Mouse (Mus musculus): ENCODE data around the gene Troap.

Troap gene

DNA sequence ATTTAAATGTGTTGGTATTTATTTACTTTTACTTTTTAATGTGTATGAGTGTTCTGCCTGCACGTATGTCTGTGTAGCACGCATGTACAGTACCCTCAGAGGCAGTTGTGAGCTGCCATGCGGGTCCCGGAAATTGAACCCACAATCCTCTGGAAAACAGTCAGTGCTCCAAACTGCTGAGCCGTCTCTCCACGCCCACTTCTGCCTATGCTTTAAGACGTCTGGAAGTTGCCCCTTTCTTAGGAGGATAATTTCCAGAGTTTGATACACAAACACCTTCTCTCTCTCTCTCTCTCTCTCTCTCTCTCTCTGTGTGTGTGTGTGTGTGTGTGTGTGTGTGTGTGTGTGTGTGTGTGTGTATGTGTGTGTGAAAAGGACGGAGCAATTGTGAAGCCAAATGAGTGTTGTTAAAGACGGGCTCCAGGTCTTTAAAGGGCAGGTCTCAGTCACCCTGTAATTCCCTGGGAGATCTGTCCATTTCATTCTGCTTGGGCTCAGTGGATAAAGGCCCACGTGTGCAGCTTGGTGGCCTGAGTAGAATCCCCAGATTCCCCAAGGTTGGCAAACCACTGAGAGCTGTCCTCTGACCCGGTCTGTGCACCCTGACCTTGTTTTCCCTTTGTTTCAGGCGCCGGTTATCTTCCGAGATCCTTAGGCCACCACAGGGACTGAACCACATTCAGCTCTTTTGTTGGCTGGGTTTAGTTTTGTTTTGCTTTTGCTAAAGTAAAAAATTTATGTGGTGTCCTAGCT is 40.1 kb downstream of the Troap start:
- no peak for DNase-seq (ENCODE audit: low spot score)

DNA sequence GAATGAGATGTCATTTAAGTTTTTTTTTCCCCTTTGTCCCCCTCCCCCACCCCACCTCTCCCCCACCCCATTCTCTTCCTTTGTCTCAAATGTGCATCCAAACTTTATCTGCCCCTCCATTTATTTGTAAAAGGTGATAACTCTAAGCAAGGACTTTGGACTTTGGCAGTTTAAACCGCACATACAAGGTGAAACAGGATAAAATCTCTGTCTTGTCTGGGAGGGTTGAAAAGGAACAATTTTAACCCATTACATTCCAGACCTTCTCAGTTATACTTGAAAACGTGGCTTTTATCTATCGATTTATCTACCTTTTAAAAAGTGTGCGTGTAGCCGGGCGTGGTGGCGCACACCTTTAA is 40.7 kb downstream of the Troap start:
- DNase-seq (ENCODE audit: low spot score), result no peak

DNA sequence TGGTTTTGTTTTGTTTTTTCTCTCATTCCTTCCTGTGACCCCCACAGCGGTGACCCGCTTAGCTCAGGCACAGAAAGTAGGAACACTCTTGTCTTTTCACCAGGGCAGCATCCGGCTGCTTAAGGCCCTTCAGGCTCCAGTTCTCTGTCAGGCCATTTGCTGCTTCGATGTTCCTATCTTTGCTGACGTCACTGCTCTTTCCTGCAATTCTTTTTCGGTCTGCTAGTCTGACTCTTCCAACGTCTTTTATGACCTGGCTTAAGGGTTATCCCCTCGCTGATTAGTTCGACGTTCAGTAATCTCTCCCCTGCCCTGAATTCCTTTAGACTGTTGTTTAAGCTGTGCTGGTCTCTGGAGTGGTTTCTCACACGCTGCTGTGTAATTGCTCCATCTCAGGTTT is 42.2 kb downstream of the Troap start:
- no peak for DNase-seq (ENCODE audit: low spot score)

DNA sequence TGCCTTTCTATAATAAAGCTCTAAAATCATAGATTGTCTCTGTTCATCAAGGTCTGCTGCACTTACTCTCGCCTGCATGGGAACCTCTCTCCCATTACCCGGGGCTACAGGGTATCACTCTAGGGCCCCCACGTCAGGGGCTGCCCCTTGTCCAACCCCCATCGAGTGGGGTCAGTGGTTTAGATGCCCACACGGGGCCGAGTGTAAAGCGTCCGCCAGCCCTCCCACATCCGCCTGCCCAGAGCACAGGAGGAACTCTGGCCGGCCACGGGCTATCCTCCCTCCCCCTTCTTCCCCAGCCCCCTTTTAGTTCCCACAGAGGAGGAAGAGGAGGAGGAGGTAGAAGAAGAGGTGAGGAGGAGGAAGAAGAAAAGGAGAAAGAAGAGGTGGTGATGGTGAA is 46.4 kb downstream of the Troap start:
- DNase-seq (ENCODE audit: low spot score), result no peak

DNA sequence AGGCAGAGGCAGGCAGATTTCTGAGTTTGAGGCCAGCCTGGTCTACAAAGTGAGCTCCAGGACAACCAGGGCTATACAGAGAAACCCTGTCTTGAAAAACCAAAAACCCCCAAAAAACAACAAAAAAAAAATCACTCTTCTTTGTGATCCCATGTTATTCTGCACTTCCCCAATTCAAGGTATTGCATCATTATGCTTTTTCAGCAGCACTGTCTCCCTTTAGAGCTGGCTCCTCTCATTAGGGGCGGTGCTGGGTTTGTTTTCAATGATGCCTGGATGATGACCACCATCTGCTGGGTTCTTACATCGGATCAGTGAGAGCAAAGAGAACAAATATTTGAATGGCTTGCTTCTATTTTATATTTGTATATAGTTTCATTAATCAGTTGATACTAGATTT is 48.3 kb downstream of the Troap start:
- no peak for DNase-seq (ENCODE audit: low spot score)

DNA sequence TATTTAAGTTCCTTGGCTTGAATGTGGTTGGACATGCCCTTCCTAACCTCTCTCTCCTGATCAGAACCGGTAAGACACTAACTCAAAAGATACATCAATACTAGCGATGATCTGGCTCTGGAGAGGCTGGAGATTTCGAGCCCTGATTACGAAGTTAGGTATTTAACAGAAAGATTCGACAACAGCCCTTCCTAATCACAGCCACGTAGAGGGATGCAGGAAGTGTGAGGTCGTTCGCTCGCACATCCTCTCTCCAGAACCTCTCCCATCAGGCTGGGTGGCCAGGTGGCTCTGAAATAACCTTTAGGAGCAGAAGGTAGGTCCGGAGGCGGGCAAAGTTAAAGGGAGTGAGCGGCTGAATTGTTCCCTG is 51.3 kb downstream of the Troap start, which contains the start of gene Spats2:
Gene Spats2 (plus strand): TSS at position 206 of the 370 bp plus-strand sequence.
- no peak for DNase-seq (ENCODE audit: low spot score)

DNA sequence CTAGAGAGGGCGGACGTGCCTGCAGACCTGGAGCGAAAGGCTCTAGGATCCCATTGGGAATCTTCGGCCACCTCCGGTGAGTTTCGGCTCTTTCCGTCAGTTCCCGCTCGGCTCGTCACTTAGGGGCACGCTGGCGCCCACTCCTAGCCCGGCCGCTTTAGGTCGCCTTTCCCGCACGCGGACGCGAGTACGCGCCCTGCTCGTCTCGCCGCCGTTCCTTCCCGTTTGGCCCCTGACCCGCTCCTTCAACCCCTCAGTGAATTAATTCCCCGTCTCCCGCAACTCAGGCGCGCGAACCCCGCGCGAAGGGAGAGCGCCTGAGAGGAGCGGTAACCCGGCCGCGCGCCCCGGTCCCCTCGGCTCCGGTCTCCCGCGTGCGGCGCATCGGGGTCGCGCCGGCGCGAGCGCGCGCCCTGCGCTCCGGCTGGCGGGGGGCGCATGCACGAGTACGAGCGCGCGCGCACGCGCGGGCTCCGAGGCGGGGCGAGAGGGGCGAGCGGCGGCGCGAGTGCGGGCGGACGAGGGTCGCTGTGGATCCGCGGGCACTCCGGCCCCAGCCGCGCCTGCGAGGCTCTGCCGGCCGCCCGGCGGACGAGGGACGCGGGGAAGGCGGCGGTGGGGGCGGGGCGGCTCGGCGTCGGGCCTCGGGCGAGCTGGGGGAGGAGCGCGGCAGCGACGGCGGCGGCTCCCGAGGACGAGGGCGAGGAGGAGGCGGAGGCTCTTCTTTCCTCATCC is 51.9 kb downstream of the Troap start:
- DNase-seq (ENCODE audit: low spot score), result peak; percentile 90

DNA sequence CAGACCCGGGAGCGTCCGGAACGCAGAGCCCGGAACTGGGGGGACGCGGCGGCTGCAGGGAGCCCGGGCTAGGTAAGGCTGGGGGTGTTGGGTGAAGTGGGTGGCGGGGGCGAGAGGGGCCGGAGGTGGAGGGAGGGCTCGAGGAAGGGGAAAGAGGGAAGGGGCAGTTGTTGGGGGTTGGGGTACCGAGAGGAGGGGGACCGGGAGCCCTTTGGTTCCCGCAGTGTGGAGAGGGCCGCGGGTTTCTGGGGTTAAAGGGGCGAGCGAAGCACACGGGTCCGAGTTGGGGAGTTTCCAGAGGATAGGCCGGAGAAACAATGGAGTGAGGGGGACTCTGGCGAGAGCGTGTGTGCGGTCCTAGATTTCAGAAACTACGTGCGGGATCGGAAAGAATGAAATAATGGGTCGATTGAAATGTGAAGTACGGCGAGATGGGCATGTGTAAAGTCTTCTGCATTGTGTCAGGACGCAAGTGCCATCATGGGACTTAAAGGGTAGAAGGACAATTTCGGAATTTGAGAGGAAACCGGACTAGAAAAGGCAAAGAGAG is 52.5 kb downstream of the Troap start:
- DNase-seq (ENCODE audit: low spot score), result no peak

DNA sequence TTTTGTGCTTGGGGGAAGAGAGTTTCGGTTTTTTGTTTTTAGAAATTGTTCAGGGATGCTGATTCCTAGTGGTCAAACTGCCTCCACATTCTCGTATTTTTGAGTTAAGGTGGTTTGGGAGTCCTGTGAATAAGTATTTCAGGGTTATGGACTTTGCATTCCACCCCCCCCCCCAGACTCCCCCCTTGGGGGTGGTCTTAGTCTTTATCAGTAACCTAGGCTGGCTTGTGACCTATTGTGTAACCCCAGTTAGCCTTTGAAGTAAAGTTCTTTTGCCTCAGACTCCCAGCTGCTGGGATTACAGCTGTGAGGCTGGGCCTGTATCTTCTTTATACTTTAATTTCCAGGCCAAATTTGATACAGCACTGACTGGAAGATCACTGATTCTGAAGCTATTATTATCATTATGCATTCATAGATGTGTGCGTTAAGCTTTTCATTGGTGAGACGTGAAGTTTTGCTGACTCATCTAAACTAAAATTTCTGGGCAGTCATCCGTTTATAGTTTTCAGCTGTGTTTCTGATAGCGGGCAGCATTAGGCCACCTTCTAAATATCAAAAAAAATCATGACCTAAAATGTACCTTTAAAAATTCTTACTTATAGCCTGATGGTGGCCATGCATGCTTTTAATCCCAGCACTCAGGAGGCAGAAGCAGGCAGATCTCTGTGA is 53.6 kb downstream of the Troap start:
- DNase-seq (ENCODE audit: low spot score), result no peak

DNA sequence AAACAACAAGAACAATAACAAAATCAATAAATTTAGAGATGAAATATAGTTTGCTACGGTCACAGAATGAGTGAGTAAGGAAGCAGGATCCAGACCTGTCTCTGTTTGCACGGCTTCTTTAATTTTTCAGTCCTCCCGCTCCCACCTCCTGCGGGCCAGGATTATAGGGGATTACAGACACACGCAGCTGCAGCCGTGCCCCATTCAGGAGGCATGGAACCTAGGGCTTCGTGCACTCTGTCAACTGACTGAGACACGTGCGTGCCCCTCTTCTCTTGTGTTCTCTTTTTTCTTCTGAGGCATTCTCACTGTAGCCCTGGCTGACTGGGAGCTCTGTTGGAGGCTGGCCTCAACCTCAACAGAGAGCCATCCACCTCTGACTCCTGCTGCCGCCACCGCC is 55.1 kb downstream of the Troap start:
- no peak for DNase-seq (ENCODE audit: low spot score)

DNA sequence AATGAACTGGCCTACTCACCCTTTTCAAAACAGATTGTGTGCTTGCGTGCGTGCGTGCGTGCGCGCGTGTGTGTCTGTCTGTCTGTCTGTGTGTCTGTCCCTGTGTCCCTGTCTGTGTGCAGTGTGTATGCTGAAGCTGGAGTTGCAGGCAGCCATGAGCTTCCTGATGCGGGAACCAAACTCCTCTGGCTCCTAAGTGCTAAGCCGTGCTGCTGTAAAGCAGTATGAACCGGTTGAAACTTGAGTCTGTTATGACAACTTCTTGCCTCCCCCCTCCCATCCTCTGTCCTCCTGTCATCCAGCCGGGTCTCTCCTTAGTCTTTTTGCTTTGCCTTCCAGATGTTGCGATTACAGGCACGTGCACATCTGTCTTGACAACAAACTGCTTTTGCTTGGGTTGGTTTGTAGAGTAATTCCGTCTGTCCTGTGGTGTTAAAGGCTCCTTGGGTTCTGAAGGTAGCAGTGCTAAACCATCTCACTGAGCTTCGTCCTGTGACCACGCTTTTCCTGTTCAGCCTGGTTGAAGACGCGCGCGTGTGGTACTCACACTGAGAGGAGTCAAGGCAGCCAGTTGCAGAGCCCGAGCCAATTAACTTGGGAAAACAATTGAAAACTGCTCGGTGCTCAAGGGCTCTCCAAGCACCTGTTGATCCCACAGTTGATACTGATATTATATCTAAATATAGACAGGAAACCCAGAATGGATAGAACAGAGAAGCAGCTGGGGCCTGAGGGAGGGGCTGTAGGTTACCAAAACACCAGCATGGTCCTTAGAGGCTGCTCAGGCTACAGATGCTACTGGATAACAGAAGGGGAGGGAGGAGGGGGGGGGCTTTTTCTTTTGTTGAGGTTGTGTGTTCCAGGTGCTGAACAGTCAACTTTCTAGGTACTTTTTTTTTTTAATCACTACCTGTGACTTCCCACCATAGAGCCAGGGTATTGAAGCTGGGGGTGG is 55.9 kb downstream of the Troap start:
- no peak for DNase-seq (ENCODE audit: low spot score)
